Mouse (Mus musculus) small intestine, adult 2 months (tissue): ENCODE measurements around the gene Rtf2. TPM values are rescaled to one million over a fixed set of nuclear protein-coding genes. Genes with fewer than 3 reads are reported as not detected.

Experiments used
- H3K27ac ChIP-seq: fragments of 200-500 bp; 2 replicates; pipeline ENCODE4 v1.5.1; 2012; ENCODE audit warnings: low read depth, low read length, control low read depth, inconsistent platforms; ENCODE audit not compliant: insufficient read depth
- H3K27me3 ChIP-seq: fragments of 200-500 bp; 2 replicates; pipeline ENCODE4 v1.6.1; 2012; ENCODE audit warnings: mild to moderate bottlenecking, moderate library complexity, low read length, inconsistent platforms; ENCODE audit not compliant: control insufficient read depth, insufficient read depth
- H3K36me3 ChIP-seq: fragments of 200-500 bp; 2 replicates; pipeline ENCODE4 v1.6.1; 2012; ENCODE audit warnings: mild to moderate bottlenecking, low read length, control low read depth, inconsistent platforms; ENCODE audit not compliant: control insufficient read depth, insufficient read depth
- H3K4me1 ChIP-seq: fragments of 200-500 bp; 2 replicates; pipeline ENCODE4 v1.6.1; 2012; ENCODE audit warnings: low read length, inconsistent platforms, mixed read lengths; ENCODE audit not compliant: control insufficient read depth, insufficient read depth, insufficient read length
- H3K4me3 ChIP-seq: fragments of 200-500 bp; 2 replicates; pipeline ENCODE4 v1.5.1; 2012; ENCODE audit warnings: low read depth, mild to moderate bottlenecking, control low read depth, inconsistent platforms, low read length, moderate library complexity
- CTCF ChIP-seq: fragments of 200-500 bp; IDR thresholded peaks from 2 replicates; pipeline ENCODE4 v1.5.1; 2012; ENCODE audit warnings: low read depth, mild to moderate bottlenecking, control low read depth, inconsistent platforms, low read length, moderate library complexity, mixed read lengths; ENCODE audit not compliant: insufficient replicate concordance, insufficient read length; ENCODE audit errors: extremely low read depth
- POLR2A ChIP-seq: fragments of 200-500 bp; IDR thresholded peaks from 2 replicates; pipeline ENCODE4 v1.6.1; 2012; ENCODE audit warnings: low read depth, mild to moderate bottlenecking, control low read depth, inconsistent platforms, low read length, moderate library complexity
- WGBS: fragments of 180-500 bp; shearing (Covaris S2); methylation state at CpG from one replicate; pipeline ENCODE4 v1.1.7; 2018; 5-methylcytosine and 5-hydroxymethylcytosine counted together
- polyA plus RNA-seq: library from polyadenylated mRNA; depleted of rRNA; stranded (reverse); fragments of >200 nt; gene quantifications from 2 replicates; pipeline ENCODE4 v1.2.3, GENCODE M21; 2012; rRNA removed

Rtf2 gene
- 16.2 and 35.9 TPM in 2 replicates for polyA plus RNA-seq

- H3K27me3 ChIP-seq: no peaks in the 10 kb centered on the region
- no peaks in the 10 kb centered on the region; the same call in 1 of the 2 replicates for H3K4me1 ChIP-seq
- H3K4me3 ChIP-seq: peak within 1 kb of the TSS; percentile 87
- H3K27ac ChIP-seq: peak within 1 kb of the TSS; percentile 67
- H3K36me3 ChIP-seq: peaks cover 1% of the 10 kb centered on the region
- WGBS: 2% methylated on average over 35 of the region's 35 CpGs
- TF ChIP-seq CTCF (no peak), POLR2A (no peak; the same call in 1 of the 2 replicates)
Measured at GRCm38 (mm10) chr2:172439843-172440639, at the start of gene Rtf2. Gene Rtf2, plus strand, starts transcription at chr2:172440556.

- no peaks in the 10 kb centered on the region for H3K36me3 ChIP-seq
- no peak overlapping the region for H3K27ac ChIP-seq
- H3K4me3 ChIP-seq: no peak overlapping the region
- no peaks in the 10 kb centered on the region for H3K27me3 ChIP-seq
- 36% methylated on average over 10 of the region's 10 CpGs for WGBS
- H3K4me1 ChIP-seq: no peaks in the 10 kb centered on the region
- TF ChIP-seq CTCF (no peak), POLR2A (no peak)
Measured at GRCm38 (mm10) chr2:172392041-172392521, 48.3 kb upstream of the Rtf2 start.

GRCm38 (mm10) chr2:172393391-172394051, 46.8 kb upstream of the Rtf2 start, which contains the start of gene Cass4:
Gene Cass4, plus strand, starts transcription at chr2:172393794.
- no peak within 1 kb of the TSS for H3K27ac ChIP-seq
- no peaks in the 10 kb centered on the region for H3K4me1 ChIP-seq
- peak within 1 kb of the TSS; percentile 40 for H3K4me3 ChIP-seq
- H3K27me3 ChIP-seq: no peaks in the 10 kb centered on the region
- no peaks in the 10 kb centered on the region for H3K36me3 ChIP-seq
- no peak for TF ChIP-seq POLR2A
- WGBS: 19% methylated on average over 13 of the region's 13 CpGs

- no peaks in the 10 kb centered on the region for H3K27me3 ChIP-seq
- no peaks in the 10 kb centered on the region for H3K36me3 ChIP-seq
- 45% methylated on average over 2 of the region's 2 CpGs for WGBS
- H3K4me1 ChIP-seq: no peaks in the 10 kb centered on the region
- H3K4me3 ChIP-seq: peak overlapping the region; percentile 40
- H3K27ac ChIP-seq: no peak overlapping the region
- no peak for TF ChIP-seq POLR2A
- no peak for TF ChIP-seq CTCF
Measured at GRCm38 (mm10) chr2:172394052-172394392, 46.3 kb upstream of the Rtf2 start.

- Histone ChIP-seq H3K27me3 (no peaks in the 10 kb centered on the region), H3K27ac (no peak overlapping the region), H3K4me3 (peak overlapping the region; percentile 16; the same call in 1 of the 2 replicates), H3K4me1 (peaks cover 2% of the 10 kb centered on the region; the same call in 1 of the 2 replicates), H3K36me3 (no peaks in the 10 kb centered on the region)
- 68% methylated on average over 4 of the region's 4 CpGs for WGBS
- TF ChIP-seq POLR2A (no peak), CTCF (no peak)
Measured at GRCm38 (mm10) chr2:172394671-172395070, 45.7 kb upstream of the Rtf2 start.

GRCm38 (mm10) chr2:172395961-172396360, 44.4 kb upstream of the Rtf2 start:
- Histone ChIP-seq H3K27me3 (no peaks in the 10 kb centered on the region), H3K36me3 (no peaks in the 10 kb centered on the region), H3K27ac (no peak overlapping the region), H3K4me3 (no peak overlapping the region), H3K4me1 (peaks cover 3% of the 10 kb centered on the region; the same call in 1 of the 2 replicates)
- TF ChIP-seq CTCF (no peak), POLR2A (no peak)
- WGBS: 46% methylated on average over 9 of the region's 9 CpGs

GRCm38 (mm10) chr2:172399901-172400300, 40.5 kb upstream of the Rtf2 start:
- H3K36me3 ChIP-seq: no peaks in the 10 kb centered on the region
- TF ChIP-seq CTCF (no peak), POLR2A (no peak)
- 27% methylated on average over 9 of the region's 9 CpGs for WGBS
- peak overlapping the region; percentile 38 for H3K27ac ChIP-seq
- no peak overlapping the region for H3K4me3 ChIP-seq
- peaks cover 3% of the 10 kb centered on the region; the same call in 1 of the 2 replicates for H3K4me1 ChIP-seq
- H3K27me3 ChIP-seq: no peaks in the 10 kb centered on the region
